Mouse (Mus musculus) embryonic fibroblast, embryonic 13.5 days (primary cell): ENCODE measurements around the gene Sik3.

ENCODE experiments used
- CTCF ChIP-seq: IDR thresholded peaks from 2 replicates; pipeline ENCODE4 v1.5.1; 2011; ENCODE audit warnings: mild to moderate bottlenecking, control low read depth, low read length, moderate library complexity, borderline replicate concordance; ENCODE audit not compliant: insufficient read depth
- POLR2A ChIP-seq: IDR thresholded peaks from 2 replicates; pipeline ENCODE4 v1.6.1; 2011; ENCODE audit warnings: low read depth, mild to moderate bottlenecking, control low read depth, low read length, moderate library complexity

DNA sequence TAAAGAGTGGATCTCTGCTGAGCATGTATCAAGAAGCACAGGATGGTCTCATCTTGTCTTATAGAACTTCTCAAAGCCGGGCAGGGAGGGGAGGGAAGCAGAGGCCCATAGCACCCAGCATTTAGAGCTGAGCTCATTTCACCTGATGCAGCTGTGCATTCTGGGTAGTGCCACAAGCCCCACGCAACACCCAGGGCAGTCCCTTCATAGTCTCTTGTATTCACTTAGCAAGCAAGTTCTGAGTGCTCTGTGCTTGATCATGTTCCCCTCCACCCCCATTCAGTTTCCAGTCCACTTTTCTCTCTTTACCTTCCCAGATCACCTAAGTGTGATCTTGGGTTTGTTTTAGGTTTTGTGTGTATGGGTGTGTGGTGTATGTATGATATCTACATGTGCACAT, 159.6 kb downstream of the Sik3 start:
- no peak for TF ChIP-seq POLR2A
- TF ChIP-seq CTCF: no peak
